Mouse (Mus musculus) testis, postnatal 10 days (tissue): ENCODE results near the gene Banp.

ENCODE experiments used
- DNase-seq: peaks from one replicate; pipeline ENCODE4 v3.0.0; 2021; ENCODE audit warnings: low spot score

Gene Banp

GRCm38 (mm10) chr8:122058951-122059350 lies 109.4 kb downstream of the Banp start:
- no peak for DNase-seq

- DNase-seq, result no peak
These were observed 113.1 kb downstream of the Banp start for GRCm38 (mm10) chr8:122062508-122063223.

GRCm38 (mm10) chr8:122064353-122064752 lies 114.8 kb downstream of the Banp start:
- DNase-seq, result no peak

- no peak for DNase-seq
These were observed 118.4 kb downstream of the Banp start for GRCm38 (mm10) chr8:122067783-122068505.

- no peak for DNase-seq
These were observed 119.1 kb downstream of the Banp start for GRCm38 (mm10) chr8:122068609-122069008.

- DNase-seq, result no peak
These were observed 119.7 kb downstream of the Banp start for GRCm38 (mm10) chr8:122069281-122069680.

- DNase-seq, result no peak
These were observed 121.6 kb downstream of the Banp start for GRCm38 (mm10) chr8:122071193-122071592.

- no peak for DNase-seq
These were observed 124.4 kb downstream of the Banp start for GRCm38 (mm10) chr8:122073964-122074363.

GRCm38 (mm10) chr8:122074442-122074841 lies 124.9 kb downstream of the Banp start:
- DNase-seq, result no peak

GRCm38 (mm10) chr8:122074977-122075376 lies 125.4 kb downstream of the Banp start:
- no peak for DNase-seq

GRCm38 (mm10) chr8:122076183-122076842 lies 126.8 kb downstream of the Banp start:
- no peak for DNase-seq

- no peak for DNase-seq
These were observed 128.8 kb downstream of the Banp start for GRCm38 (mm10) chr8:122078321-122078720.
